Mouse (Mus musculus) C2C12 (cell line): Measurements from ENCODE around the gene Scaf1. TPM values are rescaled to one million over a fixed set of nuclear protein-coding genes. Genes with fewer than 3 reads are reported as not detected.
A peak's percentile ranks its signal among the peaks of the same experiment; 100 is the strongest.

Experiments
- H3K27me3 ChIP-seq: one replicate; pipeline ENCODE4 v1.6.1; 2011; ENCODE audit not compliant: control insufficient read depth, insufficient read depth, insufficient read length
- H3K36me3 ChIP-seq: one replicate; pipeline ENCODE4 v1.6.1; 2011; ENCODE audit not compliant: control insufficient read depth, insufficient read depth
- H3K4me3 ChIP-seq: one replicate; pipeline ENCODE4 v1.5.1; 2011; ENCODE audit warnings: mild to moderate bottlenecking, control low read depth; ENCODE audit not compliant: poor library complexity, insufficient read depth, severe bottlenecking
- H3K79me2 ChIP-seq: one replicate; pipeline ENCODE4 v1.6.1; 2011; ENCODE audit not compliant: control insufficient read depth, insufficient read depth
- H3K79me3 ChIP-seq: one replicate; pipeline ENCODE4 v1.6.1; 2011; ENCODE audit warnings: low read depth, control low read depth
- H3ac ChIP-seq: one replicate; pipeline ENCODE3; 2011; ENCODE audit warnings: low read depth; ENCODE audit not compliant: control insufficient read depth, insufficient read length
- CEBPB ChIP-seq: IDR thresholded peaks from one replicate; pipeline ENCODE4 v1.6.1; 2011; ENCODE audit warnings: low read depth, mild to moderate bottlenecking, control low read depth, moderate library complexity
- CTCF ChIP-seq: IDR thresholded peaks from one replicate; pipeline ENCODE4 v1.5.1; 2011; ENCODE audit not compliant: control insufficient read depth, insufficient read depth, insufficient read length
- FOSL1 ChIP-seq: IDR thresholded peaks from one replicate; pipeline ENCODE4 v1.8.0; 2011; ENCODE audit warnings: mild to moderate bottlenecking, low read length; ENCODE audit not compliant: poor library complexity, insufficient read depth, severe bottlenecking
- MAX ChIP-seq: IDR thresholded peaks from one replicate; pipeline ENCODE4 v1.6.1; 2011; ENCODE audit warnings: mild to moderate bottlenecking, control low read depth
- MYOD1 ChIP-seq: IDR thresholded peaks from one replicate; pipeline ENCODE4 v1.6.1; 2011; ENCODE audit warnings: low read depth; ENCODE audit not compliant: control insufficient read depth, insufficient read length
- MYOG ChIP-seq: IDR thresholded peaks from one replicate; pipeline ENCODE4 v1.6.1; 2011; ENCODE audit not compliant: control insufficient read depth, insufficient read length; ENCODE audit errors: extremely low read depth
- USF1 ChIP-seq: IDR thresholded peaks from one replicate; pipeline ENCODE4 v1.6.1; 2011; ENCODE audit warnings: low read depth, mild to moderate bottlenecking, control low read depth, moderate library complexity
- polyA plus RNA-seq: library from polyadenylated mRNA; unstranded; fragments of >200 nt; fragmentation: generic; extraction: Trizol; gene quantifications from one replicate; pipeline ENCODE4 v1.2.1, GENCODE M21; 2012; ENCODE audit warnings: missing spikeins

Gene Scaf1
- polyA plus RNA-seq, 1 experiment: 58.4 TPM

DNA sequence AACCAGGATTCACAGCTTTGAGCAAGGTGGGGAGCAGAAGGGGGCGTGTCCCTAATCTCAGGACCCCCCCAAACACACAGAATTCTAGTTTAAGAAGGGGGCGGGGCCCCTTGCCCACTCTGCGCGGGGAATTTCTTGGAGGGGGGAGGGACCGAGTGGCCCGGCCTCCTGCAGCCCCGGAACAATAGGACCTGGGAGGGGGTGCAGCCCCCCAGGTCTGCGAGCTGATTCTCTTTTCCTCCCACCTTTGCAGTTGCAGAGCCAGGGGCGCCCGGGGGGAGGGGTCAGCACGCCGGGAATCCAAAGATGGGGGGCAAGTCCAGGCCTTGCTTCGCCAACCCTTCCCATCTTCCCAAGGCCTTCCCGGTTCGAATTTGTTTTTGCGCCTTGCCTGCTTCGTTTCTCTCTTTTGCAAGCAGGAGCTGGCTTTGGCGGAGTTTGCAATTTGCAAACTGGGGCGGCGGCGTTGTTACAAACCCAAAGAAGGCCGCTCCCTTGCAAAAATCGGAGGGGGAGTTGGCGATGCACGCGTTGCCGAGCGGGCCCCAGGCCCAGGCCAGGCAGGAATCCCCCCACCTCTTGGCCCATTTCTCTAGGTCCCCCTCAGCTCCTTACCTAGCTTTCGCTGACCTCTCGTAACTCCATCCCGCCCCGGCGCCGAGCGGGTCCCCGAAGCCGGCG, 36.2 kb upstream of the Scaf1 start:
- TF ChIP-seq FOSL1 (no peak), MAX (no peak), USF1 (no peak), CEBPB (no peak), MYOD1 (no peak), CTCF (no peak), MYOG (no peak)
- H3K4me3 ChIP-seq: peak overlapping the region; percentile 60
- peaks cover 47% of the 10 kb centered on the region for H3K79me2 ChIP-seq
- peak overlapping the region; percentile 92 for H3ac ChIP-seq
- peaks cover 18% of the 10 kb centered on the region for H3K79me3 ChIP-seq
- H3K36me3 ChIP-seq: peaks cover 18% of the 10 kb centered on the region
- H3K27me3 ChIP-seq: no peaks in the 10 kb centered on the region

DNA sequence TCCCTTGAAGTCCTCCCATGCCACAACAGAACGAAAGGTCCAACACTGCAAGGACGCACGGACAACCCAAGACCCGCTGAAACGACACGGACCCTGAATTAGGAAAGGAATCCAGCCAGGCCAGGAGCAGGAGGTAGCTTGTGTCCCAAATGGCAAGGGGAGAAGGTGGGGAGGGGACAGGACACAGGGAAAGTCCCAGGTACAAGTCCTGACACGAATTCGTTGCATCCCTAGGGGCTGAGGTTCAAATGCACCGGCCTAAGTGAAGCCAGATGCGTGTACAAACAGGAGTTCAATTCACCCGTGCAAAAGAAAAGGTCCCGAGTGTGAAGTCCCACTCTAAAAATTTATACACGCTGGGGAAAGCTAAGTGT, 35.4 kb upstream of the Scaf1 start:
- peak overlapping the region; percentile 60 for H3K4me3 ChIP-seq
- H3K79me2 ChIP-seq: peaks cover 47% of the 10 kb centered on the region
- no peaks in the 10 kb centered on the region for H3K27me3 ChIP-seq
- peak overlapping the region; percentile 92 for H3ac ChIP-seq
- TF ChIP-seq USF1 (no peak), CEBPB (no peak), MYOD1 (no peak), FOSL1 (no peak), MYOG (no peak), MAX (no peak), CTCF (no peak)
- peaks cover 18% of the 10 kb centered on the region for H3K79me3 ChIP-seq
- H3K36me3 ChIP-seq: peaks cover 23% of the 10 kb centered on the region

DNA sequence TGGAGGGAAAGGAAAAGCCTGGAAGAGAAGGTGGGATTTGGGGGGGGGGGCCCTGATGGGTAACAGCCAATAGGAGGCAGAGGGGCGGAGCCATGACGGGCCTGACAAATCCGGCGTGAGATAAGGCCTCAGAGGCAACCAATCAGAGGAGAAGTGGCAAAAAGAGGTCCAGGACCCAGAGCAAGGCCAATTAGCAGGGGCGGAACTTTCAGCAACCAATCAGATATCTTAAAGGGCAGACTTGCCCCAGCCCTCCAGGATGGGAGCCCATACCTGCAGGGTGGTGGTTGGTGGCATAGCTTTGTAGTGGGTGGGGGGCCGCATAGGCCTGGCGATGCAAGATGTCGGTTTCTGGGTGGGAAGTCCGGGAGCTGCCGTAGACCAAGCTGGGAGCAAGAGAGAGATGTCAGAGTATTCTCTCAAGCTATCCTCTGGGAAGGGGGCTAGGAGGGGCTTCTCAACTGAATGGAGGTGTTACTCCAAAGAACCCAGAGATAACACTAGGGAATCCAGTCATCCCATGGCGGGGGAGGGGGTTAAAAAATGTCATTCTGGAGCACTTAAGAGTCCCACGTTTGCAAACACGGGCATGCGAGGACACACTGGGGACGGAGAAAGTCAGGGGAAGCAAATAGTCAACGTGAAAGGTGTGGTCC, 34.9 kb upstream of the Scaf1 start:
- TF ChIP-seq CTCF (no peak), MYOD1 (no peak), MYOG (no peak), USF1 (no peak), CEBPB (no peak), MAX (no peak), FOSL1 (no peak)
- Histone ChIP-seq H3K27me3 (no peaks in the 10 kb centered on the region), H3K79me3 (peaks cover 21% of the 10 kb centered on the region), H3ac (peak overlapping the region; percentile 92), H3K4me3 (peak overlapping the region; percentile 60), H3K36me3 (peaks cover 28% of the 10 kb centered on the region), H3K79me2 (peaks cover 47% of the 10 kb centered on the region)

- Histone ChIP-seq H3K27me3 (no peaks in the 10 kb centered on the region), H3K36me3 (peaks cover 40% of the 10 kb centered on the region), H3ac (no peak overlapping the region), H3K79me2 (peaks cover 47% of the 10 kb centered on the region), H3K79me3 (peaks cover 21% of the 10 kb centered on the region), H3K4me3 (no peak overlapping the region)
- no peak for TF ChIP-seq MAX
- TF ChIP-seq CEBPB: no peak
- no peak for TF ChIP-seq USF1
- no peak for TF ChIP-seq MYOG
- TF ChIP-seq FOSL1: no peak
- TF ChIP-seq MYOD1: no peak
Measured at GRCm38 (mm10) chr7:45048923-45049657, 32.9 kb upstream of the Scaf1 start.

GRCm38 (mm10) chr7:45048001-45048890, 32.1 kb upstream of the Scaf1 start:
- Histone ChIP-seq H3K4me3 (no peak overlapping the region), H3ac (no peak overlapping the region), H3K79me2 (peaks cover 47% of the 10 kb centered on the region), H3K79me3 (peaks cover 21% of the 10 kb centered on the region), H3K36me3 (peaks cover 44% of the 10 kb centered on the region), H3K27me3 (no peaks in the 10 kb centered on the region)
- TF ChIP-seq CEBPB (no peak), CTCF (no peak), MYOG (no peak), FOSL1 (no peak), MAX (no peak), USF1 (no peak), MYOD1 (no peak)
